Mouse (Mus musculus) colon, adult 2 months (tissue): ENCODE measurements around the gene Olfr1115. TPM values are rescaled to one million over a fixed set of nuclear protein-coding genes. Genes with fewer than 3 reads are reported as not detected.

Source experiments
- polyA plus RNA-seq: library from polyadenylated mRNA; depleted of rRNA; stranded (reverse); fragments of >200 nt; gene quantifications from 2 replicates; pipeline ENCODE4 v1.2.3, GENCODE M21; 2012; rRNA removed

Gene Olfr1115
- not detected in 2 replicates for polyA plus RNA-seq

GRCm38 (mm10) chr2:87247713-87248112, at the start of gene Olfr1115:
Gene Olfr1115, plus strand, starts transcription at chr2:87248013.

GRCm38 (mm10) chr2:87208670-87209069, 39.1 kb upstream of the Olfr1115 start, which contains the start of gene Olfr1113:
Gene Olfr1113, plus strand, starts transcription at chr2:87208970.

GRCm38 (mm10) chr2:87267234-87267633, 19.4 kb downstream of the Olfr1115 start, which contains the start of gene Olfr1116:
Gene Olfr1116, plus strand, starts transcription at chr2:87267534.

Other genes with a start within 250 kb of the Olfr1115 start
- not detected in 2 replicates for gene Olfr1102, start 249.6 kb upstream of the Olfr1115 start, polyA plus RNA-seq
- gene Olfr1104, start 220.9 kb upstream of the Olfr1115 start, polyA plus RNA-seq, result not detected in 2 replicates
- gene Olfr1105, start 211.5 kb upstream of the Olfr1115 start, polyA plus RNA-seq, result not detected in 2 replicates
- not detected in 2 replicates for gene Olfr1106, start 195.7 kb upstream of the Olfr1115 start, polyA plus RNA-seq
- gene Olfr1107, start 172.2 kb upstream of the Olfr1115 start, polyA plus RNA-seq, result not detected in 2 replicates
- not detected in 2 replicates for gene Olfr1109, start 152.0 kb upstream of the Olfr1115 start, polyA plus RNA-seq
- gene Olfr259, start 133.4 kb upstream of the Olfr1115 start, polyA plus RNA-seq, result not detected in 2 replicates
- gene Olfr1110, start 107.7 kb upstream of the Olfr1115 start, polyA plus RNA-seq, result not detected in 2 replicates
- gene Olfr1111, start 95.4 kb upstream of the Olfr1115 start, polyA plus RNA-seq, result not detected in 2 replicates
- not detected in 2 replicates for gene Olfr1112, start 60.2 kb upstream of the Olfr1115 start, polyA plus RNA-seq
- not detected in 2 replicates for gene Olfr1113, start 39.0 kb upstream of the Olfr1115 start, polyA plus RNA-seq
- gene Olfr1116, start 19.5 kb downstream of the Olfr1115 start, polyA plus RNA-seq, result not detected in 2 replicates
- not detected in 2 replicates for gene Olfr1118, start 59.6 kb downstream of the Olfr1115 start, polyA plus RNA-seq
- gene Olfr1120, start 106.8 kb downstream of the Olfr1115 start, polyA plus RNA-seq, result not detected in 2 replicates
- gene Olfr1121, start 121.9 kb downstream of the Olfr1115 start, polyA plus RNA-seq, result not detected in 2 replicates
- gene Olfr1122, start 137.8 kb downstream of the Olfr1115 start, polyA plus RNA-seq, result not detected in 2 replicates
- gene Olfr1123, start 168.6 kb downstream of the Olfr1115 start, polyA plus RNA-seq, result not detected in 2 replicates
- gene Olfr1124, start 182.3 kb downstream of the Olfr1115 start, polyA plus RNA-seq, result not detected in 2 replicates
- not detected in 2 replicates for gene Olfr1126, start 205.9 kb downstream of the Olfr1115 start, polyA plus RNA-seq
- not detected in 2 replicates for gene Pramel7, start 249.1 kb downstream of the Olfr1115 start, polyA plus RNA-seq